Mouse (Mus musculus) megakaryocyte, embryonic 14.5 days (primary cell): ENCODE measurements around the gene Mgea5.

Source experiments
- FLI1 ChIP-seq: IDR thresholded peaks from 2 replicates; pipeline ENCODE4 v1.6.1; 2012; ENCODE audit warnings: low read length, inconsistent platforms, mixed read lengths
- GATA1 ChIP-seq: IDR thresholded peaks from 3 replicates; pipeline ENCODE4 v1.6.1; 2012; ENCODE audit warnings: mixed read lengths, low read length, inconsistent platforms, borderline replicate concordance

GRCm38 (mm10) chr19:45792404-45792803 is 8.8 kb upstream of the Mgea5 start:
- TF ChIP-seq GATA1 (no peak), FLI1 (no peak)
